Mouse (Mus musculus) kidney, postnatal 14 days (tissue): ENCODE results near the gene Son.
A peak's percentile ranks its signal among the peaks of the same experiment; 100 is the strongest.

Experiments used
- DNase-seq: peaks from one replicate; pipeline ENCODE4 v3.0.0; 2022; ENCODE audit warnings: mixed read lengths

Son gene

GRCm38 (mm10) chr16:91688619-91689334 lies 41.5 kb downstream of the Son start, which contains the start of gene Donson:
Gene Donson (minus strand): TSS chr16:91688770.
- peak; percentile 97 for DNase-seq

GRCm38 (mm10) chr16:91689791-91690190 lies 42.5 kb downstream of the Son start:
- no peak for DNase-seq

- peak; percentile 79 for DNase-seq
These were observed 47.3 kb downstream of the Son start for GRCm38 (mm10) chr16:91694455-91695084.

DNA sequence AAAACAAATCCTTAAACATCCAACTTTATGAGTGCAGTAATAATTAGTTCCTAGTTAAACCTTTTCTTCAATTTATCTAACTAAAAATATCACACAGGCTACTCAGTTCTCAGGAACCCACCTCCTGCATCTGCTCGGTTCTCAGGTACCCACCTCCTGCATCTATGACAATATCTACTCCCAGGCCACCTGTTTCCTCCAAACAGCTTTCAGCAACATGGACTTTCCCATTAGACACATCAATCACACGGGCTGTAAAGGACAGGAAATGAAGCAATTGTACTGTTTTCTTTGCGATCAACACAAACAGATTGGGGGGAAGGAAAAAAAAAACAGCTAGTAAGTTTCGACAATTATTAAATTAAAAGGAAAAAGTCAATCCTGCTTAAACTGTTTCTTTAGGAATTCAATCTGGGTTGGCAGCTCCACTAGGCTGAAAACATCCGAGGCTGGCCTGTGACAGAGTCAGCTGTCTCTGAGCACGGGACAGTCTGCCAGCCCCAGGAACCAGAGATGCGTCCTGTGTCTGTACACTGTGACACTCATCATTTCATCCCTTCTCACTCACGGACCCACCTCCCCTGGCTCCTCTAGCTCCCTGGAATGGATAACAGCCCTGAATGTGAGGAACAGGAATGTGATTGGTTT lies 47.9 kb downstream of the Son start:
- DNase-seq: peak; percentile 31

- no peak for DNase-seq
These were observed 51.7 kb downstream of the Son start for GRCm38 (mm10) chr16:91698995-91699394.

DNA sequence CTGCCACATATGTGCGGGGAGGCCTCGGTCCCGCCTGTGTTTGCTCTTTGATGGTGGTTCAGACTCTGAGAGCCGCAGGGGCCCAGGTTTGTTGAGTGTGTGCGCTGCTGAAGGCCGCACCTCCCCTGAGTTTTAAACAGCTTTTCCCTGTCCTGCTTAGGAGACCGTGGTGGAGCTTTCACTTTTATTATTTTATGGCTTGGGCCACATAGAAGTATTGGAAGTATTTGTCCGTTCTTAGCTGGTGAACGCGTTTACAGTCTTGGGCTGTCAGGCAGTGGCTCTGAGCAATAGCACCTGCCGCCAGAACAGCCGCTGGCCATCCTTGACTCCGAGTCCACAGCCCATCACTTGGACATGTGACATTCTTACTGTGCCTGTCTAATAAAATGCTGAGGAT lies 54.6 kb downstream of the Son start:
- DNase-seq: peak; percentile 38

DNA sequence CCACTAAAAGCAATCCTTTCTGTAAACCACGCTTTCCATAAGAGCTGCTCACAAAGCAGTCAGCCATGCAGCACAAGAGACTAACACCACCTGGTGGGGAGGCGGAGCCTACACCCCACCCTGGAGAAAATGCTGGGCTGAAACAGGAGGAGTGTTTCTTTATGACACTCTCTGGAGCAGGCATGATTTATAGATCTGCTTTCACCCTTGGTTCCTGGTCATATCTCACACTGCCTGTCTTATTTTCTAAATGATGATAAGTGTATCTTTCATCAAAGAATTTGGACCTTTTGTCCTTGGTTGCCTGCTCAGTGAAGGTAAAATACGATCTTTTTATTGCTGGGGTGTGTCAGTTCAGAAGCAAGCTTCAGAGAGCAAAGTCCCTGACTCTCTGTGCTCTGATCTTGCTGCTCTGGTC lies 55.5 kb downstream of the Son start:
- no peak for DNase-seq

DNA sequence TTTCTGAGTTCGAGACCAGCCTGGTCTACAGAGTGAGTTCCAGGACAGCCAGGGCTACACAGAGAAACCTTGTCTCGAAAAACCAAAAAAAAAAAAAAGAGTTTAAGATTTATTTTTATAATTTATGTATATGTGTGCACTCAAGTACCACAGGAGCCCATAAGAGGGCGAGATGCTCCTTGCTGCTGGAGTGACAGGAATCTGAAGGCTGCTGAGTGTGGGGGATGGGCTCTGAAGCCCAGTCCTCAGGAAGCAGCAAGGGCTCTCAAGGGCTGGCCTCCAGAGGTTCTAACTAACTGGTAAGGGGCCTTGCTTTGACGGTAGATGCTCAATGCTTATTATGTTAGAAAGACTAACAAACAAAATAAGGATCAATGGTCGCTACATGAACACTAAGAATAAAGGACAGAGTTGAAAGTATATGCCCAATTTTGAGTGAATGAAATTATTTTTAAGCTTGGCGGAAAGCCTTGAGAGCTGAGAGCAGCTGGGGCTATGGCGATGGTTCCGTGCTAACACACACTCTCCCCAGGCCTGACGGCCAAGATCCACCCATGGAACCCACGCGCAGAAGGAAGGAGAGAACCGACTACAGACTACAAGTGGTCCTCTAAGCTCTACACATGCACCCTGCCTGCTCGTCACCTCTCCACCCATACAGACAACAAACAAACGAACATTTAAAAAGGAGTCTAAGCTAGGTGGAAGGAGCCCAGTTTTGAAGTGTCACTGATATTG lies 57.5 kb downstream of the Son start:
- DNase-seq: no peak

DNA sequence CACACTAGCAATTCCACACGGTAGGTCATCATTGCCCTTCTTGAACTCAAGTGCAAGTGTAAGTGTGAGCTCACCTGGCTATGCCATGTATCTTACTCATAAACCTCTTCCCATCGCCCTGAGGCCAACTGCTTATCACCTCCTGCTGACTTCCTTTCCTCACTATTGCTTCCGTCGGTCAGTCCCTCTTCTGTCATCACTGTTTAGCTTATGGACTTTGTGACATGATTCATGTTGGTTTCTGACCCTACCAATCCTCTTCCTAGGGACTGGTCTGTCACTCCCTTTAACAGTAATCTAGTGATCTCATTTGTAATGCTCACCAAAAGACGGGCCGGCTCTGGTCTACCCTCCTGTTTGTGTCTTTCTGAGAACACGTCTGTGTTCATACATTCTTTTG lies 62.9 kb downstream of the Son start:
- no peak for DNase-seq

GRCm38 (mm10) chr16:91716927-91717349 lies 69.6 kb downstream of the Son start:
- DNase-seq: no peak

GRCm38 (mm10) chr16:91717399-91717798 lies 70.1 kb downstream of the Son start:
- no peak for DNase-seq

DNA sequence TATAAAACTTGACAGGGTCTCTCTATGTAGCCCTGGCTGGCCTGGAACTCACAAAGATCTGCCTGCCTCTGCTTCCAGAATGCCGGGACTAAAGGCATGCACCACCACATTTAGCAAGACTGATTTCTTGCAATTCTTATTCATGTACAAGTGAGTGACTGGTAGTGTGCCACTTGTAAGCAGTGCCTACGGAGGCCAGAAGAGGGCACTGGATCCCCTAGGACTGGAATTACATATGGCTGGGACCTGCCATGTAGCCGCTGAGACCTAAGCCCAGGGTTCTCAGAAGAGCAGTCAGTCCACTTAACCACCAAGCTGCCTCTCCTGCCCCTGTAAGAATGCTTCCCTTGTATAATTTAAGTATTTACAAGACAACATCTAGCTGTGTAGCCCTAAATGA lies 76.9 kb downstream of the Son start:
- peak; percentile 62 for DNase-seq

- DNase-seq: no peak
These were observed 80.1 kb downstream of the Son start for GRCm38 (mm10) chr16:91727433-91727832.

GRCm38 (mm10) chr16:91728123-91729065 lies 81.1 kb downstream of the Son start, which contains the start of gene Cryzl1:
Gene Cryzl1 (minus strand): TSS chr16:91728975.
- DNase-seq: peak; percentile 99
